Mouse (Mus musculus): ENCODE measurements around the gene Baiap2l1. TPM values are rescaled to one million over a fixed set of nuclear protein-coding genes. Genes with fewer than 3 reads are reported as not detected.

Baiap2l1 gene
- polyA plus RNA-seq, 1 experiment from 2014 or later = 7.3 TPM

GRCm38 (mm10) chr5:144253212-144253611 lies 104.7 kb downstream of the Baiap2l1 start:
- no peak for ATAC-seq (ENCODE audit: low FRiP score, low read depth)
- H3K36me3 ChIP-seq = peaks cover 3% of the 10 kb centered on the region; the same call in 1 of the 2 replicates
- H3K27me3 ChIP-seq = no peaks in the 10 kb centered on the region
- no peak overlapping the region for H3K4me3 ChIP-seq
- H3K9ac ChIP-seq = no peak overlapping the region
- no peak overlapping the region for H3K4me2 ChIP-seq (replicated peaks)
- peaks cover 3% of the 10 kb centered on the region; the same call in 1 of the 2 replicates for H3K9me3 ChIP-seq
- H3K27ac ChIP-seq = no peak overlapping the region
- WGBS = 83% methylated on average over 4 of the region's 4 CpGs
- H3K4me1 ChIP-seq = peaks cover 25% of the 10 kb centered on the region

- no peak overlapping the region for H3K27ac ChIP-seq
- H3K4me1 ChIP-seq = peaks cover 25% of the 10 kb centered on the region
- no peaks in the 10 kb centered on the region for H3K36me3 ChIP-seq
- H3K4me2 ChIP-seq (replicated peaks) = no peak overlapping the region
- H3K4me3 ChIP-seq = no peak overlapping the region
- ATAC-seq (ENCODE audit: low FRiP score, low read depth) = no peak
- WGBS = 90% methylated on average over 13 of the region's 13 CpGs
- H3K27me3 ChIP-seq = no peaks in the 10 kb centered on the region
- peaks cover 3% of the 10 kb centered on the region; the same call in 1 of the 2 replicates for H3K9me3 ChIP-seq
- no peak overlapping the region for H3K9ac ChIP-seq
These were observed 105.9 kb downstream of the Baiap2l1 start for GRCm38 (mm10) chr5:144251876-144252577.

- Histone ChIP-seq H3K9ac (no peak overlapping the region), H3K36me3 (no peaks in the 10 kb centered on the region), H3K4me1 (peaks cover 23% of the 10 kb centered on the region), H3K9me3 (peaks cover 3% of the 10 kb centered on the region; the same call in 1 of the 2 replicates), H3K27ac (no peak overlapping the region), H3K27me3 (no peaks in the 10 kb centered on the region), H3K4me2 (replicated peaks) (no peak overlapping the region), H3K4me3 (no peak overlapping the region)
- no peak for ATAC-seq (ENCODE audit: low FRiP score, low read depth)
- WGBS = 78% methylated on average over 3 of the region's 3 CpGs
These were observed 108.0 kb downstream of the Baiap2l1 start for GRCm38 (mm10) chr5:144249871-144250270.

- Histone ChIP-seq H3K9ac (no peak overlapping the region), H3K36me3 (no peaks in the 10 kb centered on the region), H3K27me3 (no peaks in the 10 kb centered on the region), H3K9me3 (peaks cover 3% of the 10 kb centered on the region; the same call in 1 of the 2 replicates), H3K4me2 (replicated peaks) (no peak overlapping the region), H3K4me3 (no peak overlapping the region), H3K27ac (peak overlapping the region; percentile 44; the same call in 1 of the 2 replicates), H3K4me1 (peaks cover 17% of the 10 kb centered on the region)
- ATAC-seq (ENCODE audit: low FRiP score, low read depth) = 0 out of 2 replicates have a peak, but pooled peaks have one; percentile 21
- 53% methylated on average over 10 of the region's 10 CpGs for WGBS
These were observed 109.9 kb downstream of the Baiap2l1 start for GRCm38 (mm10) chr5:144247906-144248585.

- no peak for ATAC-seq (ENCODE audit: low FRiP score, low read depth)
- Histone ChIP-seq H3K4me2 (replicated peaks) (no peak overlapping the region), H3K27me3 (no peaks in the 10 kb centered on the region), H3K36me3 (no peaks in the 10 kb centered on the region), H3K9ac (no peak overlapping the region), H3K4me3 (no peak overlapping the region), H3K9me3 (peaks cover 3% of the 10 kb centered on the region; the same call in 1 of the 2 replicates), H3K27ac (no peak overlapping the region; the same call in 1 of the 2 replicates), H3K4me1 (peaks cover 17% of the 10 kb centered on the region)
- 74% methylated on average over 10 of the region's 10 CpGs for WGBS
These were observed 110.6 kb downstream of the Baiap2l1 start for GRCm38 (mm10) chr5:144247307-144247706.

- Histone ChIP-seq H3K4me1 (peaks cover 17% of the 10 kb centered on the region), H3K36me3 (no peaks in the 10 kb centered on the region), H3K27me3 (no peaks in the 10 kb centered on the region), H3K9ac (no peak overlapping the region), H3K27ac (no peak overlapping the region), H3K9me3 (peaks cover 3% of the 10 kb centered on the region; the same call in 1 of the 2 replicates), H3K4me2 (replicated peaks) (no peak overlapping the region), H3K4me3 (no peak overlapping the region)
- ATAC-seq (ENCODE audit: low FRiP score, low read depth) = no peak
- 63% methylated on average over 7 of the region's 7 CpGs for WGBS
These were observed 111.2 kb downstream of the Baiap2l1 start for GRCm38 (mm10) chr5:144246669-144247068.

GRCm38 (mm10) chr5:144245592-144245991 lies 112.3 kb downstream of the Baiap2l1 start:
- Histone ChIP-seq H3K4me3 (no peak overlapping the region), H3K4me1 (peaks cover 17% of the 10 kb centered on the region), H3K27me3 (no peaks in the 10 kb centered on the region), H3K36me3 (no peaks in the 10 kb centered on the region), H3K27ac (no peak overlapping the region), H3K4me2 (replicated peaks) (no peak overlapping the region), H3K9me3 (peaks cover 3% of the 10 kb centered on the region; the same call in 1 of the 2 replicates), H3K9ac (no peak overlapping the region)
- no peak for ATAC-seq (ENCODE audit: low FRiP score, low read depth)
- WGBS = 69% methylated on average over 2 of the region's 2 CpGs

- ATAC-seq (ENCODE audit: low FRiP score, low read depth) = no peak
These were observed 113.9 kb downstream of the Baiap2l1 start, which contains the start of gene Bri3 for GRCm38 (mm10) chr5:144243901-144244487. TSS of gene Bri3 (plus strand) at chr5:144244437.

GRCm38 (mm10) chr5:144238969-144239368 lies 118.9 kb downstream of the Baiap2l1 start:
- Histone ChIP-seq H3K4me2 (replicated peaks) (no peak overlapping the region), H3K4me1 (no peaks in the 10 kb centered on the region), H3K27me3 (no peaks in the 10 kb centered on the region), H3K4me3 (no peak overlapping the region), H3K36me3 (no peaks in the 10 kb centered on the region), H3K27ac (no peak overlapping the region), H3K9ac (no peak overlapping the region), H3K9me3 (0 out of 2 replicates have a peak, but pooled peaks cover 4% of the 10 kb centered on the region)
- WGBS = 78% methylated on average over 1 of the region's 1 CpGs
- no peak for ATAC-seq (ENCODE audit: low FRiP score, low read depth)

More at GRCm38 (mm10) chr5:144243901-144244487, 113.9 kb downstream of the Baiap2l1 start, which contains the start of gene Bri3:
- no peak within 1 kb of the TSS for H3K9ac ChIP-seq
- no peaks in the 10 kb centered on the region for H3K9me3 ChIP-seq
- 86% methylated on average over 7 of the region's 7 CpGs for WGBS
- H3K4me2 ChIP-seq (replicated peaks) = no peak within 1 kb of the TSS
- no peak within 1 kb of the TSS for H3K4me3 ChIP-seq
- no peaks in the 10 kb centered on the region for H3K27me3 ChIP-seq
- H3K27ac ChIP-seq = no peak within 1 kb of the TSS
- peaks cover 17% of the 10 kb centered on the region for H3K4me1 ChIP-seq
- no peaks in the 10 kb centered on the region for H3K36me3 ChIP-seq

GRCm38 (mm10) chr5:144234714-144235113 lies 123.2 kb downstream of the Baiap2l1 start:
- no peak overlapping the region for H3K4me3 ChIP-seq
- no peaks in the 10 kb centered on the region for H3K36me3 ChIP-seq
- H3K9ac ChIP-seq = no peak overlapping the region
- no peak overlapping the region for H3K27ac ChIP-seq
- 86% methylated on average over 7 of the region's 7 CpGs for WGBS
- no peak for ATAC-seq (ENCODE audit: low FRiP score, low read depth)
- H3K9me3 ChIP-seq = 0 out of 2 replicates have a peak, but pooled peaks cover 4% of the 10 kb centered on the region
- no peaks in the 10 kb centered on the region for H3K4me1 ChIP-seq
- no peak overlapping the region for H3K4me2 ChIP-seq (replicated peaks)
- no peaks in the 10 kb centered on the region for H3K27me3 ChIP-seq

GRCm38 (mm10) chr5:144234222-144234621 lies 123.7 kb downstream of the Baiap2l1 start:
- H3K4me1 ChIP-seq = no peaks in the 10 kb centered on the region
- ATAC-seq (ENCODE audit: low FRiP score, low read depth) = no peak
- H3K4me3 ChIP-seq = no peak overlapping the region
- H3K9me3 ChIP-seq = 0 out of 2 replicates have a peak, but pooled peaks cover 4% of the 10 kb centered on the region
- no peaks in the 10 kb centered on the region for H3K36me3 ChIP-seq
- H3K27me3 ChIP-seq = no peaks in the 10 kb centered on the region
- no peak overlapping the region for H3K9ac ChIP-seq
- 74% methylated on average over 6 of the region's 6 CpGs for WGBS
- H3K4me2 ChIP-seq (replicated peaks) = no peak overlapping the region
- H3K27ac ChIP-seq = no peak overlapping the region

GRCm38 (mm10) chr5:144232531-144232930 lies 125.4 kb downstream of the Baiap2l1 start:
- Histone ChIP-seq H3K9me3 (no peaks in the 10 kb centered on the region), H3K4me3 (no peak overlapping the region), H3K4me2 (replicated peaks) (no peak overlapping the region), H3K27ac (no peak overlapping the region), H3K27me3 (no peaks in the 10 kb centered on the region), H3K9ac (no peak overlapping the region), H3K36me3 (no peaks in the 10 kb centered on the region), H3K4me1 (no peaks in the 10 kb centered on the region)
- 87% methylated on average over 5 of the region's 5 CpGs for WGBS
- ATAC-seq (ENCODE audit: low FRiP score, low read depth) = no peak
